Mouse (Mus musculus) neural tube, embryonic 13.5 days (tissue): ENCODE measurements at regions not wholly inside any gene's neighbourhood (a gene's known extent, or its start where the extent isn't known, plus 50 kb on each side); places are given as distances from the start of the nearest gene placed in this dataset.

ENCODE experiments used
- ATAC-seq: fragments of 200-750 bp; cut with Nextera tagmentation; 2 replicates; pipeline ENCODE4 v1.8.0; 2017; ENCODE audit warnings: low read depth, mild to moderate bottlenecking, moderate TSS enrichment, moderate library complexity
- H3K27ac ChIP-seq: fragments of 300-500 bp; sonication (generic); replicated peaks from 2 replicates; pipeline ENCODE4 v1.5.1; 2015; ENCODE audit warnings: moderate library complexity, mild to moderate bottlenecking, inconsistent platforms
- H3K27me3 ChIP-seq: fragments of 300-500 bp; sonication (generic); 2 replicates; pipeline ENCODE4 v1.6.1; 2015; ENCODE audit warnings: mild to moderate bottlenecking, inconsistent platforms
- H3K36me3 ChIP-seq: fragments of 300-500 bp; sonication (generic); 2 replicates; pipeline ENCODE4 v1.6.1; 2015; ENCODE audit warnings: mild to moderate bottlenecking, inconsistent platforms
- H3K4me1 ChIP-seq: fragments of 300-500 bp; sonication (generic); replicated peaks from 2 replicates; pipeline ENCODE4 v1.6.1; 2015; ENCODE audit warnings: inconsistent platforms
- H3K4me2 ChIP-seq: fragments of 300-500 bp; sonication (generic); 2 replicates; pipeline ENCODE4 v1.6.1; 2015; ENCODE audit warnings: inconsistent platforms, mild to moderate bottlenecking, moderate library complexity
- H3K4me3 ChIP-seq: fragments of 300-500 bp; sonication (generic); 2 replicates; pipeline ENCODE4 v1.5.1; 2015; ENCODE audit warnings: mild to moderate bottlenecking, inconsistent platforms
- H3K9ac ChIP-seq: fragments of 300-500 bp; sonication (generic); 2 replicates; pipeline ENCODE4 v1.6.1; 2015; ENCODE audit warnings: moderate library complexity, mild to moderate bottlenecking, inconsistent platforms
- H3K9me3 ChIP-seq: fragments of 300-500 bp; sonication (generic); 2 replicates; pipeline ENCODE4 v1.6.1; 2016; ENCODE audit warnings: inconsistent platforms
- WGBS: fragments of 180-500 bp; shearing (Covaris S2); methylation state at CpG from one replicate; pipeline ENCODE4 v1.1.7; 2015; 5-methylcytosine and 5-hydroxymethylcytosine counted together

DNA sequence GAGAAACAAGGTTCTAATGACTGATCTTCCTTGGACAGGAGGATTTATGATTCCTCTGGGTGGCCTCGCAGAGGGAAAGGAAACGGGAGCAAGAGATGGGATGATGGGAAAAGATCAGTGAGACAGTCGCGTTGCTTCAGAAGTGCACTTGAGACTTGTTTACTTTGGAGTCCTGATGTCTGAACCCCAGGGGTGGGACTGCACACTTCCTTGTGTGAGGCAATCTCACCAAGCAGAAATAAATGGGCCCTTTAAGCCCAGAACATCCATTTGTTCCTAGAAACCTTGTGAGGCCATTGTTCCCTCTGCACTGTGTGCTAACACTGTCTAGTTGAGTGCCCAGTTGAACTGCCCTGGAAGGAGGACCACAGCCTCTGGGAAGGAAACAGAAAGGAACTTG lies 81.5 kb upstream of the Tmc1 start:
- no peak for ATAC-seq
- H3K27me3 ChIP-seq: no peaks in the 10 kb centered on the region

DNA sequence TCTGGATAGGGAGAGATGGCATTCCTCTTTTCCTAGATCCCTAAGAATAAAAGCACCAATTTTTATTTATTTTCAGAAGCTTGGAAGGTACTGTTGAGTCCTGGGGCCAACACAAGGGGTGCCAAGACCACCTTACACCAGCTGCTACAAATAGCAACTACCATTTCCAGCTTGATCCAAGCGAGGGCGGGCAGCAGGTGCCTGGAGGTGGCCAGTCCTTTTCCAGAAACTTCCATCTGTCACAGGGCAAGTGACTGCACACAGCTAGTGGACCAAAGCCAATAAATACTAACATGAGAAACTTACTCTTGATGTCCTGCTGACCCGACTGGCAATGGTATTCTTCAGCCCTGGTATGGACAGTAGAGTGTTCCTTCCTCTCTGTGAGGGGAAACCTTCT lies 80.0 kb upstream of the Tmc1 start:
- no peak overlapping the region for H3K27ac ChIP-seq
- peaks cover 23% of the 10 kb centered on the region for H3K4me1 ChIP-seq
- no peaks in the 10 kb centered on the region for H3K9me3 ChIP-seq
- H3K4me2 ChIP-seq: no peak overlapping the region
- no peaks in the 10 kb centered on the region for H3K27me3 ChIP-seq
- H3K4me3 ChIP-seq: no peak overlapping the region
- H3K36me3 ChIP-seq: no peaks in the 10 kb centered on the region
- WGBS: 87% methylated on average over 3 of the region's 3 CpGs
- no peak overlapping the region for H3K9ac ChIP-seq
- no peak for ATAC-seq

More for the DNA sequence above, 81.5 kb upstream of the Tmc1 start:
- H3K9me3 ChIP-seq: no peaks in the 10 kb centered on the region
- H3K4me3 ChIP-seq: no peak overlapping the region
- H3K4me1 ChIP-seq: peaks cover 23% of the 10 kb centered on the region
- H3K4me2 ChIP-seq: no peak overlapping the region
- WGBS: 46% methylated on average over 4 of the region's 4 CpGs
- H3K27ac ChIP-seq: no peak overlapping the region
- H3K9ac ChIP-seq: no peak overlapping the region
- no peaks in the 10 kb centered on the region for H3K36me3 ChIP-seq

DNA sequence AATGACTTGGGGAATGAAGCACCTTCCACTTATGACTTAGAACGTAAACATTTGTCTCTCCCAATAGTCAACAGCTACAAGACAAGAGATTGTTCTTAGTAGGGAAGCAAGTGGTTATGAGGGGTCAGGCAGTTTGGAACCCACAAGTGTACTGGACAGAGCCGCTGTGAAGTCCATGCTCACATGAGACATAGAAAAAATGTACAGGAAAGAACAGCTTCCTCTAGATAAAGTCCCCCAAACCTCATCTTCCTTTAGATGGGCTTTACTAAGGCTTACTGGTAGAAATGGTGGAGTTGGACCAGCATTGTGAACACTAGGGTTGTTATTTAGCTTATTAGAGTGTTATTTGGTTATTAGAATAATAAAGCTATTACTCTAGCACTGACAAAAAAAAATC lies 78.6 kb upstream of the Tmc1 start:
- ATAC-seq: no peak
- Histone ChIP-seq H3K4me3 (no peak overlapping the region), H3K9me3 (no peaks in the 10 kb centered on the region), H3K4me1 (peaks cover 20% of the 10 kb centered on the region), H3K9ac (no peak overlapping the region), H3K27ac (no peak overlapping the region), H3K27me3 (no peaks in the 10 kb centered on the region), H3K4me2 (no peak overlapping the region), H3K36me3 (no peaks in the 10 kb centered on the region)
- 91% methylated on average over 2 of the region's 2 CpGs for WGBS

DNA sequence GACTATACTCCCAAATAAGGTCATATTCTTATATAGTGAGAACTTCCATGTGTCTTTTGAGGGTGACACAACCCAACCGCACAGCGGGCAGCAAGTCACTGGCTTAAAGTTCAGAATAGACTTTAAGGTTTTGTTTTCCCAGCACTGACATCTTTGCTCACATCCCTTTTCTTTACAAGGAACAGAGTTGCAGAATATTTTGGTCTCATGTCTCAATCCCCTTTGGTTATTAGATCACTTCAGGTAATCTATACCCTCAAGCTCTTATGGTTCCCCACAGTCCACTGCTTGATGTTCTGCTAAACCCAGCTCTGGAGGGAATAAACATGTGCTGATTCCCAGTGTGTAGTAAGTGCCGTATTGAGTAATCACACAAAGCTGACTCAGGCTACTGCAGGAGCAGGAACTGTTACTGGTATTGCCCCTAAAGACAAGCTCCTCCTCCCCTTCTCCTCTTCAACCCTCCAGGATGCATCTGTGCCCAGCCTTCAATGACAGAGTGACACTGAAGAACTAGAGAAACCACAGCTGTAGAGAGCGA lies 77.8 kb upstream of the Tmc1 start:
- Histone ChIP-seq H3K4me2 (no peak overlapping the region), H3K9me3 (no peaks in the 10 kb centered on the region), H3K36me3 (no peaks in the 10 kb centered on the region), H3K4me3 (no peak overlapping the region), H3K9ac (no peak overlapping the region), H3K27me3 (no peaks in the 10 kb centered on the region), H3K4me1 (peaks cover 15% of the 10 kb centered on the region), H3K27ac (no peak overlapping the region)
- 86% methylated on average over 4 of the region's 4 CpGs for WGBS
- ATAC-seq: no peak

DNA sequence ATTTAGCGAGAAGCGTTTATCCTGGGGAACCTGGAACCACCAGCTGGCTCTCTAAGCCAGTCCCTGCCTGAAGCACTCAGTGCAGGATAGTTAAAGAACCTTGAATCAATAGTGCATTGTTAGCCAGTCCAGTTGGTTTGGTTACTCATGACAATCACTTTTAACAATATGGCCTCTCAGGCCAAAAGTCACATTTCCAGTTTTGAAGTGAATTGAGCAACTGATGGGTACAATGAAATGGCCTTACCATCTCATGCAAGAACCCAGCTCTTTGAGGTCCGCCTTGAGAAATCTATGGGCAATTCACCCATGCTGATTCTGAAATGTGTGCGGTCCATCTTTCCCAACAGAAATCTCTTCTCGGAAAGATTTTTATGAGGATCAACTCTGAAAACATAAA lies 77.0 kb upstream of the Tmc1 start:
- Histone ChIP-seq H3K9me3 (no peaks in the 10 kb centered on the region), H3K4me3 (no peak overlapping the region), H3K27ac (no peak overlapping the region), H3K36me3 (no peaks in the 10 kb centered on the region), H3K4me1 (peaks cover 7% of the 10 kb centered on the region; the same call in 1 of the 2 replicates), H3K9ac (no peak overlapping the region), H3K4me2 (no peak overlapping the region), H3K27me3 (no peaks in the 10 kb centered on the region)
- no peak for ATAC-seq
- 72% methylated on average over 5 of the region's 5 CpGs for WGBS

DNA sequence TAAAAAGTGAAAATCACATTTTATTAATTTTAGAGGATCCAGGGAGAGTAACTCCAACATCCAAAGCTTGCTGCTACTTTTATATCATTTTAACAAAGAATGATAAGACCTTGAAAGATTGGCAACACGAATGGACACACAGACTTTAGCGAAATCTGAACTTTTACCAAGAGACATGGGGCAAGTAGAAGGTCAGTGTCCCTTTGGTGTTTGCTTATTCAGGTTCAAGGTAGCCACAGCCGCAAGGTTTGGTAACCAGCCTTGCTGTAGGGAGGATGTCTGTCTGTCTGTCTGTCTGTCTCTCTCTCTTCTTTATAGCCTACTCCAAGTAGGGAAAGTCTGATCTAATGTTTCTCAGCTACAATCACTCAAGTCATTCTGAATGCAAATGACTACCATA lies 75.0 kb upstream of the Tmc1 start:
- H3K4me3 ChIP-seq: no peak overlapping the region
- no peak overlapping the region for H3K4me2 ChIP-seq
- no peaks in the 10 kb centered on the region for H3K36me3 ChIP-seq
- H3K9me3 ChIP-seq: no peaks in the 10 kb centered on the region
- H3K27ac ChIP-seq: no peak overlapping the region
- H3K4me1 ChIP-seq: no peaks in the 10 kb centered on the region
- no peak for ATAC-seq
- H3K27me3 ChIP-seq: no peaks in the 10 kb centered on the region
- no peak overlapping the region for H3K9ac ChIP-seq
- 92% methylated on average over 3 of the region's 3 CpGs for WGBS

DNA sequence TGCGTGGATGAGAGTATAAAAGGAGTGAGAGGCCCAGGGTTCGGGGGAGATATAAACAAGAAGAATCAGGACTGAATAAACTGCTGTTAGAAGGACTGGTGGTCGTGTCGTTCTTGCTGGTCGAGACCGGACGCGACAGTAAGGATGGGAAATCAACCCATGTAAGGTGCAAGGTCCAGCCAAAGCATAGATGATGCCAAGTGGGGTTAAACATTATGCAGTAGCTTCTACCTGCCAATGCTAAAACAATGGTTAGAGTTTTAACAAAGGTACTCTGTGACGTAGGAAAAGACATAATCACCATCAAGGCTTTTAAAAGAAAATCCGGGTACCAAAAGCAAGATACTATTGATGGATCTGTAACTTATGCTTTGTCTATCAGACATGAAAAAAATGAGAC lies 58.4 kb upstream of the Tmc1 start:
- no peaks in the 10 kb centered on the region for H3K27me3 ChIP-seq
- no peak for ATAC-seq

DNA sequence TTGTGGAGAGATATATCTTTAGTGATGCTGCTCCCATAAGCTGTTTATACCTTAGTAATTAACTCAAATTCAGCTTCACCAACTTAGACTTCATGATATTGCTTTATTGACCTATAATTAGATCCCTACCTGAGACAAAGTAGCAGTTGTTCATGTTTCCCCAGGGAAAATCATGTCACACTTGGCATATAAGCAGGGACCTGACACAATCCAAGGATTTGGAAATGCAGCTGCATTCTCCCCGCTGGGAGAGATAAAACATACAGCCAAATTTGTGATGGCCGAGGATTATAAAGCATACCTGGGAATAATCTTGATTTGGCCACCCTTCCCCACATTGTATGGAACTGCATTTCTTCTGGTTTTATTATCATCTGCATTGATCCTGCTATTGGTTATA lies 55.6 kb upstream of the Tmc1 start:
- H3K4me2 ChIP-seq: no peak overlapping the region
- ATAC-seq: no peak
- H3K9me3 ChIP-seq: no peaks in the 10 kb centered on the region
- no peaks in the 10 kb centered on the region for H3K36me3 ChIP-seq
- no peak overlapping the region for H3K9ac ChIP-seq
- no peaks in the 10 kb centered on the region for H3K4me1 ChIP-seq
- 87% methylated on average over 2 of the region's 2 CpGs for WGBS
- no peaks in the 10 kb centered on the region for H3K27me3 ChIP-seq
- no peak overlapping the region for H3K27ac ChIP-seq
- H3K4me3 ChIP-seq: no peak overlapping the region

More for the DNA sequence above, 58.4 kb upstream of the Tmc1 start:
- Histone ChIP-seq H3K4me1 (no peaks in the 10 kb centered on the region), H3K27ac (no peak overlapping the region), H3K4me2 (no peak overlapping the region), H3K9me3 (no peaks in the 10 kb centered on the region), H3K36me3 (no peaks in the 10 kb centered on the region), H3K4me3 (no peak overlapping the region), H3K9ac (no peak overlapping the region)
- 89% methylated on average over 8 of the region's 10 CpGs for WGBS

DNA sequence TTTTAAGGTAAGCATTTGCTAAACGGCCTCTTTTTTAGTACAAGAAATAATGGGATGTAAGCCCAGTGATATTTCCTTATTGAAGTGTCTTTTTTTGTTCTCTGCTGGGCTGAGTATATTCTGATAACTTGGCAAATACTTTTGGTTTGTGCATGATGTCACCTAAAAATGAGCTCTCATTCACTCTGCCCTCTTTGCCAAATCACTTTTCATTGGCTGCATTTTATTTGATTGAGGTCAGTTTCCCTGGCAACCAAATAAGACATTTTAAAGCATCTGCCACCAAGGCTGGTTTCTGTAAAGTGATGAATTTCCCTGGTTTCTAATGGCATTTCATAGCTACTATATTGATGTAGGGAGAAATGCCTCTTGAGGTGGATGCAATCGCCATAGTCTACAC lies 50.4 kb upstream of the Tmc1 start:
- ATAC-seq: no peak

More for the DNA sequence above, 50.4 kb upstream of the Tmc1 start:
- H3K9ac ChIP-seq: no peak overlapping the region
- 0 out of 2 replicates have a peak, but pooled peaks cover 3% of the 10 kb centered on the region for H3K9me3 ChIP-seq
- H3K4me2 ChIP-seq: no peak overlapping the region
- H3K36me3 ChIP-seq: no peaks in the 10 kb centered on the region
- 81% methylated on average over 2 of the region's 2 CpGs for WGBS
- no peaks in the 10 kb centered on the region for H3K4me1 ChIP-seq
- H3K27ac ChIP-seq: no peak overlapping the region
- no peaks in the 10 kb centered on the region for H3K27me3 ChIP-seq
- H3K4me3 ChIP-seq: no peak overlapping the region
